ENCODE assay signal across 25 mouse cellular contexts in genomic region chr5:132448401-132449066, GRCm38 (mm10).
DNase-seq lines count a peak whose midpoint lies in the region; ATAC-seq lines count a peak whose summit lies in the region.
"Had no signal": no experiment of that assay in that cellular context is flagged by ENCODE, and none has a peak within 500 bp of the region (broad histone marks: within the 10 kb centered on the region; RNA-seq: fewer than 3 reads in every experiment).

No protein-coding gene starts in this region.

- no peaks in the 10 kb centered on the region for H3K36me3 ChIP-seq in hindbrain, embryonic 11.5 days (ENCODE audit: control insufficient read depth, insufficient read depth, low read length)
- H3K36me3 ChIP-seq in hindbrain, embryonic 13.5 days, result no peaks in the 10 kb centered on the region
- no peaks in the 10 kb centered on the region for H3K36me3 ChIP-seq in liver, embryonic 13.5 days
- H3K36me3 ChIP-seq in liver, embryonic 16.5 days (ENCODE audit: control insufficient read depth, insufficient read depth), result no peaks in the 10 kb centered on the region
- H3K36me3 ChIP-seq in neural tube, embryonic 15.5 days, result no peaks in the 10 kb centered on the region
- H3K36me3 ChIP-seq: embryonic facial prominence, embryonic 12.5 days; embryonic facial prominence, embryonic 15.5 days had no signal

- ATAC-seq in hindbrain, embryonic 11.5 days (ENCODE audit: low FRiP score), result no peak
- no peak for ATAC-seq in hindbrain, embryonic 13.5 days (ENCODE audit: low FRiP score)
- ATAC-seq in liver, embryonic 13.5 days (ENCODE audit: low read depth), result no peak
- ATAC-seq in liver, embryonic 16.5 days (ENCODE audit: low read depth), result peak; percentile 56
- ATAC-seq in neural tube, embryonic 15.5 days (ENCODE audit: low FRiP score), result no peak
- ATAC-seq: activated CD4-positive, CD25-positive, alpha-beta regulatory T cell, adult 4 months; forebrain, embryonic 14.5 days; forebrain, postnatal 0 days; hindbrain, postnatal 0 days; inflammation-experienced regulatory T-cells, adult 6 months had no signal

- H3K27ac ChIP-seq in hindbrain, embryonic 11.5 days (ENCODE audit: low read depth, low read length), result no peak overlapping the region
- H3K27ac ChIP-seq in hindbrain, embryonic 13.5 days, result no peak overlapping the region
- no peak overlapping the region for H3K27ac ChIP-seq in liver, embryonic 13.5 days
- no peak overlapping the region for H3K27ac ChIP-seq in liver, embryonic 16.5 days (ENCODE audit: low read length)
- no peak overlapping the region for H3K27ac ChIP-seq in neural tube, embryonic 15.5 days (replicated peaks)
- H3K27ac ChIP-seq: embryonic facial prominence, embryonic 12.5 days; embryonic facial prominence, embryonic 15.5 days; hindbrain, embryonic 14.5 days; hindbrain, postnatal 0 days had no signal

- H3K27me3 ChIP-seq in hindbrain, embryonic 11.5 days (ENCODE audit: control insufficient read depth, insufficient read depth, low read length), result no peaks in the 10 kb centered on the region; the same call in 1 of the 2 replicates
- H3K27me3 ChIP-seq in hindbrain, embryonic 13.5 days, result no peaks in the 10 kb centered on the region
- no peaks in the 10 kb centered on the region for H3K27me3 ChIP-seq in liver, embryonic 13.5 days
- H3K27me3 ChIP-seq in liver, embryonic 16.5 days (ENCODE audit: control insufficient read depth, insufficient read depth, low read depth, low read length), result no peaks in the 10 kb centered on the region
- no peaks in the 10 kb centered on the region for H3K27me3 ChIP-seq in neural tube, embryonic 15.5 days (replicated peaks)
- H3K27me3 ChIP-seq: embryonic facial prominence, embryonic 12.5 days; embryonic facial prominence, embryonic 15.5 days had no signal

- H3K9me3 ChIP-seq in hindbrain, embryonic 11.5 days (ENCODE audit: control insufficient read depth, low read length), result no peaks in the 10 kb centered on the region
- H3K9me3 ChIP-seq in hindbrain, embryonic 13.5 days, result no peaks in the 10 kb centered on the region
- no peaks in the 10 kb centered on the region for H3K9me3 ChIP-seq in liver, embryonic 13.5 days (replicated peaks)
- no peaks in the 10 kb centered on the region for H3K9me3 ChIP-seq in liver, embryonic 16.5 days (replicated peaks; ENCODE audit: control insufficient read depth, low read length)
- no peaks in the 10 kb centered on the region for H3K9me3 ChIP-seq in neural tube, embryonic 15.5 days (replicated peaks)
- H3K9me3 ChIP-seq: embryonic facial prominence, embryonic 12.5 days; embryonic facial prominence, embryonic 15.5 days had no signal

- peak; percentile 12 for DNase-seq in embryo, embryonic 10.5 days (ENCODE audit: low spot score)
- no peak for DNase-seq in embryo, embryonic 9.5 days (ENCODE audit: extremely low spot score)
- DNase-seq in hindbrain, embryonic 11.5 days (ENCODE audit: low spot score), result peak; percentile 26
- DNase-seq in liver, embryonic 13.5 days, result no peak
- no peak for DNase-seq in gastrocnemius, adult 18-20 months (ENCODE audit: low spot score)
- DNase-seq: adrenal gland, adult 8-10 months; adrenal gland, postnatal 25 days; cerebellum, adult 11-12 months; cerebellum, adult 8-10 months; cerebellum, postnatal 10 days; cerebellum, postnatal 36 days; forebrain, postnatal 0 days; gastrocnemius, postnatal 36 days; heart, postnatal 36 days had no signal

- H3K4me1 ChIP-seq in hindbrain, embryonic 11.5 days (replicated peaks; ENCODE audit: control insufficient read depth, insufficient read depth, low read length), result no peaks in the 10 kb centered on the region
- H3K4me1 ChIP-seq in hindbrain, embryonic 13.5 days (replicated peaks), result peaks cover 51% of the 10 kb centered on the region
- H3K4me1 ChIP-seq in liver, embryonic 13.5 days (replicated peaks), result peaks cover 9% of the 10 kb centered on the region
- H3K4me1 ChIP-seq in liver, embryonic 16.5 days (ENCODE audit: control insufficient read depth, low read depth, low read length), result no peaks in the 10 kb centered on the region
- H3K4me1 ChIP-seq in neural tube, embryonic 15.5 days, result peaks cover 15% of the 10 kb centered on the region
- H3K4me1 ChIP-seq: embryonic facial prominence, embryonic 12.5 days had no signal

- H3K4me3 ChIP-seq in hindbrain, embryonic 11.5 days (ENCODE audit: low read depth, low read length), result no peak overlapping the region
- H3K4me3 ChIP-seq in hindbrain, embryonic 13.5 days, result no peak overlapping the region
- H3K4me3 ChIP-seq in liver, embryonic 13.5 days (replicated peaks), result no peak overlapping the region
- no peak overlapping the region for H3K4me3 ChIP-seq in liver, embryonic 16.5 days (ENCODE audit: low read depth, low read length)
- H3K4me3 ChIP-seq in neural tube, embryonic 15.5 days (replicated peaks), result no peak overlapping the region
- H3K4me3 ChIP-seq: embryonic facial prominence, embryonic 12.5 days; embryonic facial prominence, embryonic 15.5 days had no signal

- no peak overlapping the region for H3K4me2 ChIP-seq in hindbrain, embryonic 11.5 days (replicated peaks; ENCODE audit: low read depth, low read length)
- H3K4me2 ChIP-seq in hindbrain, embryonic 13.5 days, result no peak overlapping the region
- H3K4me2 ChIP-seq in liver, embryonic 13.5 days, result peak overlapping the region; percentile 28; the same call in 1 of the 2 replicates
- H3K4me2 ChIP-seq in liver, embryonic 16.5 days (ENCODE audit: low read depth, low read length), result no peak overlapping the region; the same call in 1 of the 2 replicates
- no peak overlapping the region for H3K4me2 ChIP-seq in neural tube, embryonic 15.5 days
- H3K4me2 ChIP-seq: embryonic facial prominence, embryonic 12.5 days; embryonic facial prominence, embryonic 15.5 days; heart, embryonic 11.5 days; hindbrain, embryonic 14.5 days had no signal

- 62% methylated on average over 6 of the region's 6 CpGs for WGBS in hindbrain, embryonic 11.5 days
- WGBS in hindbrain, embryonic 13.5 days, result 54% methylated on average over 6 of the region's 6 CpGs
- WGBS in liver, embryonic 13.5 days (ENCODE audit: insufficient replicate concordance), result 52% methylated on average over 6 of the region's 6 CpGs
- 53% methylated on average over 6 of the region's 6 CpGs for WGBS in liver, embryonic 16.5 days (ENCODE audit: insufficient replicate concordance)
- 53% methylated on average over 6 of the region's 6 CpGs for WGBS in neural tube, embryonic 15.5 days

- H3K9ac ChIP-seq in hindbrain, embryonic 11.5 days (ENCODE audit: low read depth, low read length), result no peak overlapping the region
- no peak overlapping the region for H3K9ac ChIP-seq in hindbrain, embryonic 13.5 days
- no peak overlapping the region for H3K9ac ChIP-seq in liver, embryonic 13.5 days
- no peak overlapping the region for H3K9ac ChIP-seq in liver, embryonic 16.5 days (ENCODE audit: low read depth, low read length)
- no peak overlapping the region for H3K9ac ChIP-seq in neural tube, embryonic 15.5 days (replicated peaks)
- H3K9ac ChIP-seq: embryonic facial prominence, embryonic 12.5 days; embryonic facial prominence, embryonic 15.5 days; forebrain, postnatal 0 days; hindbrain, embryonic 14.5 days had no signal

Comparison
In these comparisons a context has a peak if more than half of its experiments do, and no peak if none do; other contexts are left out.
1. DNase-seq: peak in embryo, embryonic 10.5 days (single experiment) and hindbrain, embryonic 11.5 days (single experiment); none in embryo, embryonic 9.5 days (single experiment), liver, embryonic 13.5 days (single experiment) and gastrocnemius, adult 18-20 months (single experiment).